Mouse (Mus musculus): ENCODE measurements around the gene Eif1.

- TF ChIP-seq CTCF (conservative IDR thresholded peaks at IDR 0.05; ENCODE audit: low read length) (no peak), NANOG (IDR thresholded peaks at IDR 0.05; ENCODE audit: borderline replicate concordance, low read length) (no peak)
Observed at GRCm38 (mm10) chr11:100275466-100275865, 44.2 kb upstream of the Eif1 start.

Data from E14TG2a.4 (cell line).